Mouse (Mus musculus): ENCODE measurements around the gene Carmil3.

Carmil3 gene

DNA sequence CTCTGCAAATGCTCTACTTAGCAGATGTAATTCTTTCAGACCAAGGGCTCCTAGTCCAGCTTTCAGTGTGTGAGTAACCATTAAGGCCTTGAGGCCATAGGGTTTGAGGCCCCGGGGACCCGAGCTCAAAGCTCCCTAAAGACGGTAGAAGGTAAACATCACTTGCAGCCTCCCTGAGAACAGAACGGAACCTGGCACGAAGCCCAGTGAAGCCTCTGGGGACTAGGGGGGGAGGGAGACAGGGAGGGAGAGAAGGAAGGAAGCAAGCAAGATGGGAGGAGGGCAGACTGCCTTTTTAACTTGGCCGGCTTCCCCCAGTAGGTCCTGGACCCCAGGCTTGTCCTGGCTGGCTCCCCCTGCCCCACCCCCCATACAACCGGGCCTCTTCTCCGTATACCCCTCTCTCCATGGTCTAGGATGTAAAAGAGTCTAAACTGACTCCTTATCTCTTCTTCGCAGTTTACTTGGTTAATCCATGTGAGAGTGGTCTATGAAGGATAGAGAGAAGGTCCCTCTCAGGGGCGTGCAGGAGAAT is 50.4 kb downstream of the Carmil3 start:
- DNase-seq (ENCODE audit: low spot score in 2 of 2) = peak; percentile 61 to 85

- DNase-seq (ENCODE audit: low spot score in 2 of 2) = no peak
Measured at GRCm38 (mm10) chr14:55542268-55542667, 51.8 kb downstream of the Carmil3 start.

- DNase-seq (ENCODE audit: low spot score in 2 of 2) = no peak
Measured at GRCm38 (mm10) chr14:55544334-55544733, 53.9 kb downstream of the Carmil3 start.

GRCm38 (mm10) chr14:55550191-55550590 is 59.7 kb downstream of the Carmil3 start:
- no peak for DNase-seq (ENCODE audit: low spot score in 2 of 2)

DNA sequence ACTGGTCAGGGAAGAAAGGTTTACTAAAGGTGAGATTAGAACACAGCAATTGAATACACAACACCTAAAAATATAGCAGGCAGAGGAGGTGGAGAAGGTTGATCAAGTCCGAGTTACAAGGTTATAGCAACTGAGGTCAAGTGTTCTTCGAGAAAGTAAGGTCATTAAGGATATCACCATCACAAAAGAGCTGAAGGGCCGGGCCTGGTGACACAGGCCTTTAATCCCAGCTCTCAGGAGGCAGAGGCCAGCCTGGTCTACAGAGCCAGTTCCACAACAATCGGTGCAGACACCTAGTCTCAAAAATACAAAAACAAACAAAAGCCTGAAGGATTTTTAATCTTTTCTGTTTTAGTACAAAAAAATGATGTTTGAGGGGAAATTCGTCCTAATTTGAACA is 60.9 kb downstream of the Carmil3 start:
- no peak for DNase-seq (ENCODE audit: low spot score in 2 of 2)

GRCm38 (mm10) chr14:55551794-55552193 is 61.3 kb downstream of the Carmil3 start:
- DNase-seq (ENCODE audit: low spot score in 2 of 2) = no peak

GRCm38 (mm10) chr14:55554635-55555034 is 64.2 kb downstream of the Carmil3 start:
- no peak for DNase-seq (ENCODE audit: low spot score in 2 of 2)

- DNase-seq (ENCODE audit: low spot score in 2 of 2) = no peak
Measured at GRCm38 (mm10) chr14:55555788-55556187, 65.3 kb downstream of the Carmil3 start.

GRCm38 (mm10) chr14:55557003-55557402 is 66.6 kb downstream of the Carmil3 start:
- peak; percentile 77 to 87 for DNase-seq (ENCODE audit: low spot score in 2 of 2)

DNA sequence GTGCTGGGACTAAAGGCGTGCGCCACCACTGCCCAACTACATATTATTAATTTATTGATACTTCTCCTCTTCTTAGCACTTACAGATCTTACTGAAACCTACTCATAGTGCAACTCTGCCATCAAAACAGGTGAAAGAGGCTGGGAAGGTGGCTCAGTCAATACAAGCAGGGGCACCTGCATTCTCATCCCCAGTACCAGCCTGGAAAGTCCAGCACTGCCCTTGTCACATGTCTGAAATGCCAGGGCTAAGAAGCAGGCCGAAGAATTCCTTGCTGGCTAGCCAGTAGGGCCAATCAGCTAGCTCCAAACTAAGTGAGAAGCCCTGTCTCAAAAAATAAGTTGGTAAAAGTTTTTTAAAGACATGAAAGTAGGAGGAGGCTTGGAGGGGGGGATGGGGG is 67.1 kb downstream of the Carmil3 start:
- DNase-seq (ENCODE audit: low spot score in 2 of 2) = no peak
